In genomic region chr17:29018292-29018984, GRCm38 (mm10) we compare ENCODE assay signal across 8 mouse cellular contexts. TPM values are rescaled to one million over a fixed set of nuclear protein-coding genes. Genes with fewer than 3 reads are reported as not detected.
A peak's percentile ranks its signal among the peaks of the same experiment; 100 is the strongest.
DNase-seq lines count a peak whose midpoint lies in the region; ATAC-seq and TF ChIP-seq lines count a peak whose summit lies in the region.

No protein-coding gene starts in this region.

- no peaks in the 10 kb centered on the region for H3K79me2 ChIP-seq in MEL (ENCODE audit: control insufficient read depth, insufficient read depth, low read length, poor library complexity)

- TF ChIP-seq POLR2A in kidney, adult 2 months (IDR thresholded peaks at IDR 0.05; ENCODE audit: low read depth, low read length): no peak
- no peak for TF ChIP-seq POLR2A in MEL (IDR thresholded peaks at IDR 0.05; ENCODE audit: control insufficient read depth in 1 of 2, insufficient read depth in 1 of 2, low read depth in 1 of 2, low read length in 2 of 2, poor library complexity in 1 of 2)

- H3K27me3 ChIP-seq in kidney, adult 2 months (replicated peaks; ENCODE audit: control insufficient read depth, insufficient read depth, low read length): no peaks in the 10 kb centered on the region
- H3K27me3 ChIP-seq in MEL (ENCODE audit: control insufficient read depth in 1 of 2, insufficient read depth in 2 of 2, low read length in 2 of 2): no peaks in the 10 kb centered on the region
- H3K27me3 ChIP-seq in intestine, embryonic 15.5 days (replicated peaks): no peaks in the 10 kb centered on the region

- no peak overlapping the region for H3K9ac ChIP-seq in MEL (ENCODE audit: control insufficient read depth, low read depth, low read length, poor library complexity, severe bottlenecking)
- H3K9ac ChIP-seq in intestine, embryonic 15.5 days: no peak overlapping the region

- ATAC-seq in intestine, embryonic 15.5 days: no peak

- H3K36me3 ChIP-seq in kidney, adult 2 months (ENCODE audit: control insufficient read depth, insufficient read depth, low read length): no peaks in the 10 kb centered on the region
- H3K36me3 ChIP-seq in MEL (ENCODE audit: control insufficient read depth in 1 of 2, insufficient read depth in 2 of 2, low read length in 2 of 2): no peaks in the 10 kb centered on the region
- no peaks in the 10 kb centered on the region for H3K36me3 ChIP-seq in intestine, embryonic 15.5 days

- no peaks in the 10 kb centered on the region for H3K4me1 ChIP-seq in kidney, adult 2 months (ENCODE audit: control insufficient read depth, insufficient read depth, low read length)
- no peaks in the 10 kb centered on the region for H3K4me1 ChIP-seq in MEL (ENCODE audit: control insufficient read depth in 1 of 2, insufficient read depth in 2 of 2, low read length in 2 of 2)
- H3K4me1 ChIP-seq in intestine, embryonic 15.5 days (replicated peaks): peaks cover 2% of the 10 kb centered on the region; the same call in 1 of the 2 replicates

- WGBS in kidney, adult 2 months: 65% methylated on average over 11 of the region's 11 CpGs
- 53% methylated on average over 11 of the region's 11 CpGs for WGBS in intestine, embryonic 15.5 days

- TF ChIP-seq CTCF in kidney, adult 2 months (conservative IDR thresholded peaks at IDR 0.05; ENCODE audit: insufficient read depth, insufficient read length, low read depth, low read length): peak; percentile 46
- TF ChIP-seq CTCF in MEL (IDR thresholded peaks at IDR 0.05 in 2 of 3, conservative IDR thresholded peaks at IDR 0.05 in 1 of 3; ENCODE audit: control insufficient read depth in 1 of 3, insufficient read depth in 1 of 3, low read depth in 2 of 3, low read length in 3 of 3, poor library complexity in 1 of 3, severe bottlenecking in 1 of 3): peak; percentile 93 to 96 (median 95)

- H3K4me2 ChIP-seq in intestine, embryonic 15.5 days (replicated peaks): no peak overlapping the region

- no peak for TF ChIP-seq EP300 in MEL (IDR thresholded peaks at IDR 0.05; ENCODE audit: low read depth in 1 of 2, low read length in 2 of 2)

- H3K27ac ChIP-seq in kidney, adult 2 months (ENCODE audit: insufficient read depth, low read depth, low read length): no peak overlapping the region
- no peak overlapping the region for H3K27ac ChIP-seq in MEL (ENCODE audit: control insufficient read depth, low read depth, low read length)
- H3K27ac ChIP-seq in intestine, embryonic 15.5 days: no peak overlapping the region

- H3K9me3 ChIP-seq in MEL (replicated peaks; ENCODE audit: insufficient read depth, low read length): no peaks in the 10 kb centered on the region
- H3K9me3 ChIP-seq in intestine, embryonic 15.5 days: no peaks in the 10 kb centered on the region

- no peak overlapping the region for H3K4me3 ChIP-seq in kidney, adult 2 months (ENCODE audit: insufficient read depth, low read depth, low read length)
- no peak overlapping the region for H3K4me3 ChIP-seq in MEL (ENCODE audit: control insufficient read depth in 1 of 2, insufficient read depth in 1 of 2, low read depth in 2 of 2, low read length in 2 of 2)
- no peak overlapping the region for H3K4me3 ChIP-seq in intestine, embryonic 15.5 days (replicated peaks)

- DNase-seq in kidney, adult 2 months: no peak
- no peak for DNase-seq in kidney, postnatal 14 days
- DNase-seq in MEL (ENCODE audit: low read depth, low spot score): peak; percentile 87
- peak; percentile 58 to 73 for DNase-seq in gastrocnemius, adult 8-10 months (ENCODE audit: low spot score in 2 of 2)
- peak; percentile 38 for DNase-seq in lung, postnatal 10 days
- no peak for DNase-seq in layer of hippocampus, postnatal 10 days (ENCODE audit: low spot score in 2 of 2)
- no peak for DNase-seq in adrenal gland, adult 8-10 months

- TF ChIP-seq RAD21 in MEL (IDR thresholded peaks at IDR 0.05; ENCODE audit: low read depth, low read length): peak; percentile 87

TF ChIP-seq in MEL, 35 proteins besides CTCF, POLR2A, EP300 and RAD21:
- TF ChIP-seq ZMIZ1 (IDR thresholded peaks at IDR 0.05; ENCODE audit: low read depth, low read length) (no peak), JUND (IDR thresholded peaks at IDR 0.05; ENCODE audit: low read depth, low read length) (no peak), NELFE (IDR thresholded peaks at IDR 0.05; ENCODE audit: low read depth, low read length) (no peak), ELF1 (IDR thresholded peaks at IDR 0.05; ENCODE audit: low read depth, low read length) (no peak), TBP (IDR thresholded peaks at IDR 0.05; ENCODE audit: low read depth, low read length) (no peak), USF1 (IDR thresholded peaks at IDR 0.05; ENCODE audit: low read depth, low read length) (no peak), MAZ (IDR thresholded peaks at IDR 0.05; ENCODE audit: low read depth, low read length) (no peak), USF2 (IDR thresholded peaks at IDR 0.05; ENCODE audit: borderline replicate concordance in 1 of 2, insufficient read depth in 1 of 2, low read depth in 1 of 2, low read length in 2 of 2) (no peak), MYC (IDR thresholded peaks at IDR 0.05; ENCODE audit: low read depth, low read length) (no peak), MEF2A (IDR thresholded peaks at IDR 0.05; ENCODE audit: extremely low read depth, insufficient replicate concordance, low read depth, low read length, poor library complexity, severe bottlenecking) (no peak), TCF12 (IDR thresholded peaks at IDR 0.05; ENCODE audit: low read depth, low read length) (no peak), MAX (IDR thresholded peaks at IDR 0.05; ENCODE audit: low read length) (no peak), NRF1 (IDR thresholded peaks at IDR 0.05; ENCODE audit: insufficient read depth, low read depth, low read length, poor library complexity, severe bottlenecking) (no peak), ZC3H11A (IDR thresholded peaks at IDR 0.05; ENCODE audit: low read depth, low read length) (peak; percentile 63), MXI1 (IDR thresholded peaks at IDR 0.05; ENCODE audit: low read depth, low read length) (peak; percentile 18; the same call in 1 of the 2 replicates), ETS1 (IDR thresholded peaks at IDR 0.05; ENCODE audit: low read depth, low read length) (no peak), SMC3 (IDR thresholded peaks at IDR 0.05; ENCODE audit: low read depth, low read length) (peak; percentile 89), SIN3A (IDR thresholded peaks at IDR 0.05; ENCODE audit: low read length) (peak; percentile 33; the same call in 1 of the 2 replicates)

RNA-seq across cellular contexts. Expression of gene Stk38, which starts 10.6 kb away (rescaled TPM):
- polyA plus RNA-seq in kidney, adult 2 months (2012; rRNA removed): 61.7 and 66.8 TPM in 2 replicates
- total RNA-seq in MEL (2012; rRNA removed): 14.4 and 17.1 TPM in 2 replicates
- 100 to 1,000 TPM in 1 of 2 experiments, 10 to 100 TPM in 1; 49.3 to 290 TPM for polyA plus RNA-seq in MEL (2012; ENCODE audit: insufficient read depth in 1 of 2, insufficient read length in 2 of 2, low read depth in 1 of 2, low replicate concordance in 2 of 2, missing spikeins in 1 of 2)
- 10 to 100 TPM; 19.5 to 22.5 (median 19.8) TPM for total RNA-seq in gastrocnemius, adult 8-10 months (2022)
- total RNA-seq in layer of hippocampus, postnatal 10 days (2021): 10 to 100 TPM; 55.9 to 63.8 TPM
- 10 to 100 TPM; 57.3 to 84.7 (median 68.7) TPM for total RNA-seq in adrenal gland, adult 8-10 months (2022)
- 90.0 and 90.7 TPM in 2 replicates for polyA plus RNA-seq in intestine, embryonic 15.5 days (2015; fragmentation: Nextera tagmentation; extraction: Ambion mirVana)

RNA-seq across cellular contexts. Expression of gene Srsf3, which starts 14.0 kb away (rescaled TPM):
- 71.0 and 85.2 TPM in 2 replicates for polyA plus RNA-seq in kidney, adult 2 months (2012; rRNA removed)
- 312 and 367 TPM in 2 replicates for total RNA-seq in MEL (2012; rRNA removed)
- 100 to 1,000 TPM; 326 to 556 TPM for polyA plus RNA-seq in MEL (2012; ENCODE audit: insufficient read depth in 1 of 2, insufficient read length in 2 of 2, low read depth in 1 of 2, low replicate concordance in 2 of 2, missing spikeins in 1 of 2)
- total RNA-seq in gastrocnemius, adult 8-10 months (2022): 10 to 100 TPM; 29.4 to 43.1 (median 37.1) TPM
- 100 to 1,000 TPM; 179 to 207 TPM for total RNA-seq in layer of hippocampus, postnatal 10 days (2021)
- total RNA-seq in adrenal gland, adult 8-10 months (2022): 100 to 1,000 TPM in 3 of 4 experiments, 10 to 100 TPM in 1; 89.9 to 176 (median 144) TPM
- polyA plus RNA-seq in intestine, embryonic 15.5 days (2015; fragmentation: Nextera tagmentation; extraction: Ambion mirVana): 485 and 544 TPM in 2 replicates

Comparison
In these comparisons a context has a peak if more than half of its experiments do, and no peak if none do; other contexts are left out.
1. DNase-seq: peak in MEL (single experiment), gastrocnemius, adult 8-10 months (2 of 2) and lung, postnatal 10 days (single experiment); none in kidney, adult 2 months (single experiment), kidney, postnatal 14 days (single experiment), layer of hippocampus, postnatal 10 days (0 of 2) and adrenal gland, adult 8-10 months (single experiment).